Mouse (Mus musculus) monocyte, adult 5-6 weeks (primary cell): ENCODE results near the gene Whamm. TPM values are rescaled to one million over a fixed set of nuclear protein-coding genes. Genes with fewer than 3 reads are reported as not detected.

Experiments used
- ATAC-seq: fragments of 153-309, 156-312 bp; replicated peaks from 2 replicates; pipeline ENCODE4 v1.8.0; 2017; ENCODE audit warnings: mild to moderate bottlenecking; ENCODE audit not compliant: low TSS enrichment, insufficient number of reproducible peaks, severe bottlenecking, poor library complexity, low FRiP score
- total RNA-seq: library from RNA; stranded (forward); fragments of 200-1000, 200-491, 200-594 nt; gene quantifications from 3 replicates; pipeline ENCODE4 v1.2.3, GENCODE M21; 2017

Whamm gene
- 24.4 to 38.9 TPM (median 33.5 TPM) in 3 replicates for total RNA-seq

- peak; percentile 98 for ATAC-seq
These were observed at the start of gene Whamm for GRCm38 (mm10) chr7:81571108-81571940. Whamm (plus strand) TSS chr7:81571266.

GRCm38 (mm10) chr7:81523008-81523662 is 47.9 kb upstream of the Whamm start:
- peak; percentile 98 for ATAC-seq

- no peak for ATAC-seq
These were observed 47.4 kb upstream of the Whamm start for GRCm38 (mm10) chr7:81523663-81524017.

DNA sequence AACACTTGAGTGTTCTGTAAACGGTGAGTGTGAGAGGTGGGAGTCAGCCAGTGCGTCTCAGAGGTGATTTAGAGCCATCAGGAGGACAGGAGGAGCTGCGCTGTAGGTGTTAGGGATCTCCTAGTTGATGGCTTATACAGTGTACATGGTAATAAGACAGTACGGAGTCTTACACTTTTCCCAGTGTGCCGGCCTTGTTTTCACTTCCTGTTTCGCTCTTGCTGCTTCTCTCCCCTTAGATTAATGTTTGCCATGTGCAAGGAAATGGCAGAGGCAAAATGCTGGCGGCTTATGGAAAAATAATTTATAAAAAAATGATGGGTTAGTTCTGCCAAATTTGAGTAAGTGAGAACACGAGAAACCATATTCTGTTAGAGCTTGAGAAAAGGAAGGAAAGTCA is 42.1 kb upstream of the Whamm start:
- no peak for ATAC-seq

- ATAC-seq = no peak
These were observed 39.6 kb upstream of the Whamm start for GRCm38 (mm10) chr7:81531462-81531861.

DNA sequence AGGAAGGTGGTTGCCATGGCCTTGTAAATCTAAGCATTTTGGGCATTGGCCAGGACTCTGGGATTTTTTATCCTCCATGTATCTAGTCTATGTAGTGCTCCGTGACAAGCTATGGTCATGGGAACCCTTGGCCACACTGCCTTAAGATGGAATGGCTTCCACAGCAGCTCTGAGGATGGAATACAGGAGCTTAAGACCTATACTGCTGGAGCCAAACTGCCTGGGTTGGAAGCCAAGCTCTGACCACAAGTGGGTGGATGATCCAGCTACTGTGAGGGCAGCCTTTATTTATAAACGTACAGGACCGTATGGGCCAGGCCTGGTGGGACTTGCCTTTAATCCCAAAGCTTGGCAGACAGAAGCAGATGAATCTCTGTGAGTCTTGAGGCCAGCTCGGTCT is 34.6 kb upstream of the Whamm start:
- no peak for ATAC-seq

GRCm38 (mm10) chr7:81538070-81538675 is 32.9 kb upstream of the Whamm start:
- no peak for ATAC-seq

- ATAC-seq = no peak
These were observed 31.5 kb upstream of the Whamm start for GRCm38 (mm10) chr7:81539565-81539964.

DNA sequence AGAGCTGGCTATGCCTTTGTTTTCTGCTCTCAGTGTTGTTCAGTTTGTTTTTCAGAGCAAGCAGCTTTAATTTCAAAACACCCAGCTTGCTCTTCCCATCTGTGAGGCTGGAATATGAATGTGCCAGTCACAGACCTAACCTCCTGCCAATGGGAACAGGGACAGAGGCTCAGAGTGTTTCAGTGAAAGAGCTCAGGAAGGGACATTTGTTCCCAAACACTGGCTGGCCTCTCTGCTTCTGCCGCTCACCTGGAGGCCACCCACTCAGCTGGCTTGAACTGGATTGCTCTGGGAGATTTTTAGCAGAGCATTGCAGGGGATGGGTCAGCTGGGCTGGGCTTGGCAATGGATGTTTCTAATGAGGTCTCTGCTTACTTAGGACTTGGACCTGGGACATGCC is 30.1 kb upstream of the Whamm start:
- no peak for ATAC-seq

- no peak for ATAC-seq
These were observed 29.0 kb upstream of the Whamm start for GRCm38 (mm10) chr7:81541924-81542524.

DNA sequence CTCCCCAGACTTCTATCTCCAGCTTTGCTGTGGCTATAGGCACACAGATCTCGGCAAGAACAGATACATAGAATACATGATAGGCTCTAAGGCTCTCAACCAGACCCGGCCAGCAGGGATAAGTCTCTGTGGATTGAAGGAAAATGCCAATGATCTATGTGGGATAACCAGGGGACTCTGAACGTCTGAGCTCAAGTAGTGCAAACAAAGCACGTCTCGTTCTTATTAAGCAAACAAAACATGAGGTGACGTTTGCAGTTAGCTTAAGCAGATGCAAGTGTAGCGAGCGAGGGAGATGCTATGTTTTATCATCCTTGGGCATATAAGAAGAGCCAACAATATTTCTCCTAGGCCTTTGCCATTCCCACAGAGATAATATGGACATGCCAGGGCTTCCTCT is 28.1 kb upstream of the Whamm start:
- ATAC-seq = no peak

GRCm38 (mm10) chr7:81548864-81549263 is 22.2 kb upstream of the Whamm start:
- ATAC-seq = no peak

DNA sequence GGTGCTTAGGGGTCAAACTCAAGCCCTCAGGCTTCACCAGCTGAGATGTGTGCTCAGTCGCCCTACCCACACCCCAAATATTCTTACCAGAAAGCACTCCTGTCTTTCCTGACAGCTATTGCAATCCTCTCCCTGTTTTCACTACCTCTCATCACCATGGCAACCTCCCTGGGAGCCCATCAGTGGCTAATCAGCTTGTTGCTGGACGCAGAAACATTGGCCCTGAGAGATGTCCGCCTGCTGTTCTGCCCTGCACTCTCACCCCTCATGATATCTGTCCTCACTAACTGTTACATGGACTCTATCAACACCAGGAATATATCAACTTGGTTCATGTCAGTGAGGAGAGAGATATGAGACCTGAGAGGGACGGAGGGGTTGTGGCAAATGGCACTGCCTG is 17.5 kb upstream of the Whamm start:
- ATAC-seq = no peak

DNA sequence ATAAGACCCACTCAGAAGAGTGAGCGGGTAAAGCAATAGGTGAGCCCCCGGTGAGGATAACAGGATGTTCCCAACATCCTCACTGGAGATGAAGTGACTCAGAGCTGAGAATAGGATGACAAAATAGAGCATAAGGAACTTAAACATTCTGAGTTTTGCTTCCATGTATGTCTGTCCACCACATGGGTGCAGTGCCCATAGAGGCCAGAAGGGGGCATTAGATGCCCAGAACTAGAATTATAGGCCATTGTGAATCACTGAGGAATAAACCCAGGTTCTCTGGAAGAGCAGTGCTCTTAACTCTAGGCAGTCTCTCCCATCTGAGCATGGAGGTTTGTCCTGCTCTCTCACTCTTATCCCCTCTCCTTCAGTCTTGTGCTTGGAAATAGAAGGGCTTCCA is 16.7 kb upstream of the Whamm start:
- no peak for ATAC-seq

GRCm38 (mm10) chr7:81556839-81557238 is 14.2 kb upstream of the Whamm start:
- ATAC-seq = no peak

DNA sequence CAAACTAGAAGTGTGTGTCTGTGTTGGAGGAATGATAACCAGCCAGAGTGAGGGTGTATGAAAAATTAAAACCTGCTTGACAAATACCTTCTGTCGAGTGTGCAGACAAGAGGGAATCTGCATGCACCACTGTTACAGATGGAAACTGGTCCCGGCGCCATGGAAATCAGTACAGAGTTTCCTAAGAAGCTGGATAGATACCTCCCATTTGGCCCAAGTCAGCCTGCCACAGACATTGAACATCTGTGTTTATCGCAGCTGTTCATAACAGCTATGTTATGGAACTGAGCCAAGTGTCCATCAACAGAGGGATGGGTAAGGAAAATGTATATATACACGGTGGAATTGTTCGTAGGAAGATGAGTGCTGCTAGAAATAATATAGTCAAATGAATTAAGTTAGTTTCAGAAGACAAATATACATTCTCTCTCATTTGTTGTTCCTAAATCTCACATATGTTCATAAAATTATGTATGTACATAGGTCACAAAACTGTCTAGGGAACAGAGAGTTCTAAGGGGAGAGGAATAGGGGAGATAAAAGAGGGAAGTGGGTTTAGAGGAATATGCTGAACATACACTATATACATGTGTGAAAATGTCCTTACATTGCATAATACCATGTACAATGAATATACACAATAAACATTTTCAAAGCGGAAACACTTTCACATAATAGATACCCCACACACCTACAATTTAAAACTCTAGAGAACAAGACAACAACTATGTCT is 13.6 kb upstream of the Whamm start:
- ATAC-seq = no peak

GRCm38 (mm10) chr7:81557985-81558360 is 13.1 kb upstream of the Whamm start:
- ATAC-seq = no peak

- ATAC-seq = no peak
These were observed 11.7 kb upstream of the Whamm start for GRCm38 (mm10) chr7:81559231-81559980.
